Mouse (Mus musculus) stomach, embryonic 16.5 days (tissue): ENCODE measurements around the gene Trim15. TPM values are rescaled to one million over a fixed set of nuclear protein-coding genes. Genes with fewer than 3 reads are reported as not detected.

ENCODE experiments used
- ATAC-seq: fragments of 200-750 bp; cut with Nextera tagmentation; 2 replicates; pipeline ENCODE4 v1.8.0; 2017; ENCODE audit warnings: moderate number of reproducible peaks, moderate TSS enrichment; ENCODE audit not compliant: insufficient read depth, low FRiP score
- H3K27ac ChIP-seq: fragments of 300-500 bp; sonication (generic); 2 replicates; pipeline ENCODE4 v1.5.1; 2014; ENCODE audit warnings: low read length
- H3K27me3 ChIP-seq: fragments of 300-500 bp; sonication (generic); 2 replicates; pipeline ENCODE4 v1.6.1; 2014; ENCODE audit warnings: low read length, control low read depth, mixed read lengths; ENCODE audit not compliant: control insufficient read depth, insufficient read depth
- H3K36me3 ChIP-seq: fragments of 300-500 bp; sonication (generic); 2 replicates; pipeline ENCODE4 v1.6.1; 2014; ENCODE audit warnings: low read length; ENCODE audit not compliant: control insufficient read depth, insufficient read depth
- H3K4me1 ChIP-seq: fragments of 300-500 bp; sonication (generic); 2 replicates; pipeline ENCODE4 v1.6.1; 2014; ENCODE audit warnings: low read length, control low read depth, mixed read lengths; ENCODE audit not compliant: control insufficient read depth, insufficient read depth
- H3K4me2 ChIP-seq: fragments of 300-500 bp; sonication (generic); 2 replicates; pipeline ENCODE4 v1.6.1; 2014; ENCODE audit warnings: low read depth, low read length, mixed read lengths
- H3K4me3 ChIP-seq: fragments of 300-500 bp; sonication (generic); replicated peaks from 2 replicates; pipeline ENCODE4 v1.5.1; 2014; ENCODE audit warnings: mild to moderate bottlenecking, low read length
- H3K9ac ChIP-seq: fragments of 300-500 bp; sonication (generic); 2 replicates; pipeline ENCODE4 v1.6.1; 2014; ENCODE audit warnings: low read length
- H3K9me3 ChIP-seq: fragments of 300-500 bp; sonication (generic); replicated peaks from 2 replicates; pipeline ENCODE4 v1.6.1; 2016; ENCODE audit warnings: low read length, control low read depth; ENCODE audit not compliant: control insufficient read depth
- polyA plus RNA-seq: library from polyadenylated mRNA; unstranded; fragments of >200 nt; fragmentation: Nextera tagmentation; extraction: Ambion mirVana; gene quantifications from 2 replicates; pipeline ENCODE4 v1.2.1, GENCODE M21; 2015

Trim15 gene
- polyA plus RNA-seq, 1 experiment from 2014 or later, result 0.83 TPM

DNA sequence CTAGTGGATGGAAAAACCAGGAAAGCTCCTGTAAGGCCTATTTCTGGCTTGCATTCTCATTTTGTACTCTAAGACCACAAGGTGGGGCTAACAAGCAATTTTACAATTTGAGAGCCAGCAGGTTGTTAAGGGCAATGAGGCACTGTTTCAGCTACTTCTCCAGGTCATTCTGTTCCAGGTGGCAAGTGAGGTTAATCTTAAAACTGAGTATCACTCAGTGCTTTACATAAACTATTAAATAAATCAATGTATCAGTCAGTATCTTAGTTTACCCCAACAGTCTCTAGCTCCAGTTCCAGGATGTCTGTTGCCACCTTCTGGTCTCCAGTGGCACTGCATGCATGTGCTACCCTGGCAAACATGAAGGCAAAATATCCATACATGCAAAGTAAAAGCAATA, 43.0 kb downstream of the Trim15 start:
- H3K27me3 ChIP-seq, result no peaks in the 10 kb centered on the region
- no peaks in the 10 kb centered on the region for H3K9me3 ChIP-seq
- H3K4me3 ChIP-seq, result no peak overlapping the region
- ATAC-seq, result no peak
- H3K27ac ChIP-seq, result no peak overlapping the region
- no peaks in the 10 kb centered on the region for H3K36me3 ChIP-seq
- no peaks in the 10 kb centered on the region for H3K4me1 ChIP-seq
- H3K4me2 ChIP-seq, result no peak overlapping the region
- no peak overlapping the region for H3K9ac ChIP-seq

- H3K36me3 ChIP-seq, result no peaks in the 10 kb centered on the region
- H3K4me3 ChIP-seq, result no peak within 1 kb of the TSS
- no peak for ATAC-seq
- H3K27me3 ChIP-seq, result no peaks in the 10 kb centered on the region
- H3K9me3 ChIP-seq, result no peaks in the 10 kb centered on the region
- no peak within 1 kb of the TSS for H3K4me2 ChIP-seq
- no peak within 1 kb of the TSS for H3K27ac ChIP-seq
- H3K9ac ChIP-seq, result no peak within 1 kb of the TSS
- H3K4me1 ChIP-seq, result no peaks in the 10 kb centered on the region
Observed at GRCm38 (mm10) chr17:36811871-36812270, 55.1 kb downstream of the Trim15 start, which contains the start of gene H2-M10.6. H2-M10.6 (plus strand) TSS chr17:36812171.

Other genes with a start within 250 kb of the Trim15 start
- gene H2-M9, start 224.5 kb downstream of the Trim15 start, polyA plus RNA-seq, result not detected in 2 replicates
- gene H2-M1, start 195.0 kb downstream of the Trim15 start, polyA plus RNA-seq, result not detected in 2 replicates
- not detected in 2 replicates for gene H2-M10.5, start 94.3 kb downstream of the Trim15 start, polyA plus RNA-seq
- gene H2-M10.6, start 55.0 kb downstream of the Trim15 start, polyA plus RNA-seq, result not detected in 2 replicates
- 39.9 and 41.3 TPM in 2 replicates for gene Trim26, start 30.1 kb downstream of the Trim15 start, polyA plus RNA-seq
- 12.0 and 12.4 TPM in 2 replicates for gene Trim10, start 2.4 kb upstream of the Trim15 start, polyA plus RNA-seq
- 0.08 and 0.10 TPM in 2 replicates for gene Trim40, start 22.9 kb upstream of the Trim15 start, polyA plus RNA-seq
- gene Trim31, start 30.9 kb upstream of the Trim15 start, polyA plus RNA-seq, result 5.3 and 6.3 TPM in 2 replicates
- 3.4 and 5.9 TPM in 2 replicates for gene Rnf39, start 75.7 kb upstream of the Trim15 start, polyA plus RNA-seq
- gene Ppp1r11, start 84.5 kb upstream of the Trim15 start, polyA plus RNA-seq, result 97.4 and 109 TPM in 2 replicates
- 70.3 and 79.7 TPM in 2 replicates for gene Znrd1, start 91.3 kb upstream of the Trim15 start, polyA plus RNA-seq
- 4.2 and 5.6 TPM in 2 replicates for gene Znrd1as, start 91.4 kb upstream of the Trim15 start, polyA plus RNA-seq
- not detected in 2 replicates for gene 2410137M14Rik, start 114.0 kb upstream of the Trim15 start, polyA plus RNA-seq
- gene H2-M5, start 122.3 kb upstream of the Trim15 start, polyA plus RNA-seq, result 0.35 and 0.43 TPM in 2 replicates
- gene Zfp57, start 134.0 kb upstream of the Trim15 start, polyA plus RNA-seq, result 40.9 and 50.3 TPM in 2 replicates
- 0.21 TPM in 1 of 2 replicates, not detected in the other for gene Mog, start 156.2 kb upstream of the Trim15 start, polyA plus RNA-seq
- 7.2 and 7.5 TPM in 2 replicates for gene Gabbr1, start 178.8 kb upstream of the Trim15 start, polyA plus RNA-seq
- gene Olfr90, start 221.3 kb upstream of the Trim15 start, polyA plus RNA-seq, result not detected in 2 replicates
- not detected in 2 replicates for gene Olfr91, start 231.1 kb upstream of the Trim15 start, polyA plus RNA-seq